Mouse (Mus musculus) G1E (cell line): ENCODE data around the gene Rbm15.

Experiments
- GATA1 ChIP-seq: IDR thresholded peaks from 2 replicates; pipeline ENCODE4 v1.6.1; 2012; ENCODE audit warnings: borderline replicate concordance, low read length, inconsistent platforms, mixed read lengths
- GATA2 ChIP-seq: IDR thresholded peaks from 2 replicates; pipeline ENCODE4 v1.6.1; 2012; ENCODE audit warnings: low read depth, low read length, inconsistent platforms, borderline replicate concordance
- POLR2AphosphoS5 ChIP-seq: IDR thresholded peaks from 2 replicates; pipeline ENCODE4 v1.6.1; 2012; ENCODE audit warnings: low read depth, low read length, inconsistent platforms; ENCODE audit not compliant: insufficient replicate concordance

GRCm38 (mm10) chr3:107276626-107277025 is 56.8 kb downstream of the Rbm15 start:
- no peak for TF ChIP-seq GATA1
- no peak for TF ChIP-seq POLR2AphosphoS5
- no peak for TF ChIP-seq GATA2
